Mouse (Mus musculus) CD4-positive naive resting alpha-beta T cell, adult 57 days (primary cell): ENCODE results near the gene Plagl2. TPM values are rescaled to one million over a fixed set of nuclear protein-coding genes. Genes with fewer than 3 reads are reported as not detected.

ENCODE experiments used
- total RNA-seq: library from RNA; stranded (reverse); gene quantifications from one replicate; pipeline ENCODE4 v1.2.4, GENCODE M21; 2023

The Plagl2 gene
- total RNA-seq, result 21.1 TPM

GRCm38 (mm10) chr2:153241250-153242014, at the start of gene Plagl2, which contains the start of gene Pofut1:
Plagl2 (minus strand) TSS chr2:153241426.
Pofut1 (plus strand) TSS chr2:153241533.

DNA sequence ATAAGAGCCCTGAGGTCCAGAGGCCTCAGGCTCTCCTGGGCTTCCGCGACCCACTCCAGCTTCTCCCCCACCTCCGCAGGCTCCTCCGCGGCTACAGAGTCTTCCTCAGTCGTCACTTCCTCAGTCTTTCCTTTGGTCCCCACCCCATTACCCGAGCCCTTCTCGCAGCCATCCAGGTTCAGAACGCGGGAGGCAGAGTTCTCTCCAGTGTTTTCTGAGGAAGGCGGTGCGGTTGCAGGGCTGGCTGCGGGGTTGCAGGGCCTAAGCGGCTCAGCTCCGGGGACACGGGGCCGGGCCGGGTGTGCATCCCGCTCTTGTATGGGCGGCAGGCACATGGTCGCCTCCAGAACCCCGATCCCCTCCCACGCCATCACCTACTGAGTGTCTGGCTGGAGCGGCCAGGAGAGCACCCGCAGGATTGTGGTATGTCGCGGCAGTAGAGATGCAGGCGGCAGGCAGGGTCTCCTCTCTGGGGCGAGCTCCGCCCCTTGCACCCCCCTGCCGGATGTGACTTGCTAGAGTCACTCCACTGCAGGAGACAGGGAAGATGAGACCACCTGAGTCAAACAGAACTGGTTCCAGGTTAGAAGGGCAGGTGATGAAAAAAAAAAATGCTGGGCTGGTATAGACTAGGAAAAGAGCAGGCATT, 16.2 kb downstream of the Plagl2 start, which contains the start of gene Tspyl3:
Tspyl3 (minus strand) TSS at position 496 of the 649 bp plus-strand sequence.

Other genes starting within 250 kb of the Plagl2 start
- gene Pdrg1, start 226.0 kb downstream of the Plagl2 start, total RNA-seq, result 77.5 TPM
- not detected for gene Xkr7, start 209.6 kb downstream of the Plagl2 start, total RNA-seq
- 3.0 TPM for gene Ccm2l, start 175.5 kb downstream of the Plagl2 start, total RNA-seq
- 7.9 TPM for gene Hck, start 133.0 kb downstream of the Plagl2 start, total RNA-seq
- gene Tm9sf4, start 80.1 kb downstream of the Plagl2 start, total RNA-seq, result 75.0 TPM
- gene Tspyl3, start 16.0 kb downstream of the Plagl2 start, total RNA-seq, result 16.6 TPM
- 33.2 TPM for gene Pofut1, start 107 bp upstream of the Plagl2 start, total RNA-seq
- gene Kif3b, start 50.0 kb upstream of the Plagl2 start, total RNA-seq, result 26.3 TPM
- 80.6 TPM for gene Asxl1, start 104.4 kb upstream of the Plagl2 start, total RNA-seq